31 mouse cellular contexts compared by ENCODE assay signal in the genomic region with DNA sequence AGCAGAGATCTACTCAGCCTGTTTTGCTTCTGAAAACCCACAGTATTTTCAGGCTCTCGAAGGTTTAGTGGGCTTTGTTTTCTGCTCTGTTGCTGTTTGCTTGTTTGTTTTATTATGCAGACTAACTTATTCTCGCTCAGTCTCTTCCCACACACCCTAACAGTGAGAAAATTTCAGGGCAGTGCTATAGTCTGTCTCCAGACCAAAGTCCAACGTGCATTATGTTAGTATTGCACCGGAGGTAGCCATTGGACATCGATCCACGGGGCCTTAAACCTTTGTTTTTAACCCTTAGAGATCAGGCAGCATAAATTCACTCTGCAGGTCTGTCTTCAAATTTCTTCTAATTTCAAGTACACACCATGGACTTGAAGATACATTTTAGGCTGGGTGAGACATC. TPM values are rescaled to one million over a fixed set of nuclear protein-coding genes. Genes with fewer than 3 reads are reported as not detected.
DNase-seq lines count a peak whose midpoint lies in the region; ATAC-seq and TF ChIP-seq lines count a peak whose summit lies in the region.
"Had no signal": no experiment of that assay in that cellular context is flagged by ENCODE, and none has a peak within 500 bp of the region (broad histone marks: within the 10 kb centered on the region; RNA-seq: fewer than 3 reads in every experiment).

No protein-coding gene starts in this region.

- no peak overlapping the region for H3K9ac ChIP-seq in heart, embryonic 13.5 days
- H3K9ac ChIP-seq in intestine, postnatal 0 days (ENCODE audit: low read depth, low read length): no peak overlapping the region
- H3K9ac ChIP-seq in liver, postnatal 0 days (replicated peaks): no peak overlapping the region
- H3K9ac ChIP-seq: forebrain, embryonic 15.5 days; heart, embryonic 15.5 days; hindbrain, embryonic 15.5 days; kidney, embryonic 15.5 days had no signal

- TF ChIP-seq EP300 in liver, postnatal 0 days (IDR thresholded peaks at IDR 0.05; ENCODE audit: low read depth): no peak

- no peaks in the 10 kb centered on the region; the same call in 1 of the 2 replicates for H3K36me3 ChIP-seq in heart, embryonic 13.5 days
- no peaks in the 10 kb centered on the region; the same call in 1 of the 2 replicates for H3K36me3 ChIP-seq in intestine, postnatal 0 days (ENCODE audit: control insufficient read depth, insufficient read depth)
- no peaks in the 10 kb centered on the region for H3K36me3 ChIP-seq in liver, postnatal 0 days (replicated peaks; ENCODE audit: insufficient read depth, low read length)
- H3K36me3 ChIP-seq: heart, embryonic 15.5 days; kidney, embryonic 15.5 days had no signal

- no peaks in the 10 kb centered on the region for H3K27me3 ChIP-seq in heart, embryonic 13.5 days (replicated peaks)
- no peaks in the 10 kb centered on the region for H3K27me3 ChIP-seq in intestine, postnatal 0 days (replicated peaks; ENCODE audit: control insufficient read depth, insufficient read depth, low read length)
- H3K27me3 ChIP-seq in liver, postnatal 0 days (ENCODE audit: insufficient read depth, low read length): no peaks in the 10 kb centered on the region
- H3K27me3 ChIP-seq: forebrain, embryonic 15.5 days; heart, embryonic 15.5 days; hindbrain, embryonic 15.5 days; kidney, embryonic 15.5 days had no signal

- ATAC-seq in heart, embryonic 13.5 days (ENCODE audit: extremely low read depth, insufficient number of reproducible peaks, low FRiP score, low TSS enrichment): no peak
- ATAC-seq in intestine, postnatal 0 days: peak; percentile 82
- no peak for ATAC-seq in liver, postnatal 0 days
- ATAC-seq: CD4-positive, CD25-positive, alpha-beta regulatory T cell, adult 4 months; forebrain, embryonic 15.5 days; lung, postnatal 0 days had no signal

- DNase-seq in heart, adult 11 months: no peak
- DNase-seq in liver, postnatal 0 days: no peak
- DNase-seq in cerebellum, postnatal 14 days: no peak
- DNase-seq in gastrocnemius, postnatal 36 days: no peak
- DNase-seq: adrenal gland, postnatal 25 days; cerebellum, adult 9-10 months; heart, postnatal 4 days; kidney, adult 11 months; kidney, postnatal 4 days; layer of hippocampus, adult 9-11 months; right cerebral cortex, postnatal 14 days; spleen, adult 18-20 months; thymus, postnatal 14 days had no signal

- H3K4me1 ChIP-seq in heart, embryonic 13.5 days: peaks cover 30% of the 10 kb centered on the region
- H3K4me1 ChIP-seq in cortical plate, adult 2 months (ENCODE audit: control insufficient read depth, insufficient read depth, low read length): peaks cover 8% of the 10 kb centered on the region
- H3K4me1 ChIP-seq in intestine, postnatal 0 days (replicated peaks; ENCODE audit: control insufficient read depth, insufficient read depth, low read length): peaks cover 6% of the 10 kb centered on the region; the same call in 1 of the 2 replicates
- peaks cover 18% of the 10 kb centered on the region for H3K4me1 ChIP-seq in liver, postnatal 0 days (ENCODE audit: insufficient read depth)
- H3K4me1 ChIP-seq: embryonic facial prominence, embryonic 10.5 days; forebrain, embryonic 15.5 days; hindbrain, embryonic 15.5 days; kidney, embryonic 15.5 days; limb, embryonic 10.5 days had no signal

- H3K4me2 ChIP-seq in heart, embryonic 13.5 days: peak overlapping the region; percentile 45; the same call in 1 of the 2 replicates
- peak overlapping the region; percentile 21 for H3K4me2 ChIP-seq in intestine, postnatal 0 days (replicated peaks; ENCODE audit: low read depth)
- H3K4me2 ChIP-seq in liver, postnatal 0 days (ENCODE audit: low read depth, low read length): 0 out of 2 replicates have a peak overlapping the region, but pooled peaks have one; percentile 1
- H3K4me2 ChIP-seq: forebrain, embryonic 15.5 days; heart, embryonic 15.5 days; hindbrain, embryonic 15.5 days; kidney, embryonic 15.5 days had no signal

- no peak for TF ChIP-seq POLR2A in cortical plate, adult 2 months (IDR thresholded peaks at IDR 0.05; ENCODE audit: extremely low read depth, insufficient read depth, low read length)

- no peak overlapping the region for H3K4me3 ChIP-seq in heart, embryonic 13.5 days
- H3K4me3 ChIP-seq in cortical plate, adult 2 months (ENCODE audit: insufficient read depth, low read length): no peak overlapping the region
- H3K4me3 ChIP-seq in intestine, postnatal 0 days (ENCODE audit: low read depth, low read length): no peak overlapping the region
- no peak overlapping the region for H3K4me3 ChIP-seq in liver, postnatal 0 days (ENCODE audit: low read depth, low read length)
- H3K4me3 ChIP-seq: embryonic facial prominence, embryonic 10.5 days; forebrain, embryonic 15.5 days; heart, embryonic 15.5 days; hindbrain, embryonic 15.5 days; kidney, embryonic 15.5 days; left cerebral cortex, adult 2 months; limb, embryonic 10.5 days; midbrain, embryonic 10.5 days had no signal

- intact Hi-C loops in gastrocnemius, postnatal 36 days (cut with DNase I): no loop called here

- H3K27ac ChIP-seq in heart, embryonic 13.5 days (replicated peaks): no peak overlapping the region
- H3K27ac ChIP-seq in cortical plate, adult 2 months (ENCODE audit: insufficient read depth, low read length): peak overlapping the region; percentile 31; the same call in 1 of the 2 replicates
- no peak overlapping the region for H3K27ac ChIP-seq in intestine, postnatal 0 days (ENCODE audit: low read depth, low read length)
- H3K27ac ChIP-seq in liver, postnatal 0 days (ENCODE audit: low read depth): no peak overlapping the region
- H3K27ac ChIP-seq: embryonic facial prominence, embryonic 10.5 days; forebrain, embryonic 15.5 days; heart, embryonic 15.5 days; hindbrain, embryonic 15.5 days; kidney, embryonic 15.5 days; left cerebral cortex, adult 2 months; limb, embryonic 10.5 days; macrophage; midbrain, embryonic 10.5 days had no signal

- WGBS in heart, embryonic 13.5 days: 80% methylated on average over 6 of the region's 6 CpGs
- WGBS in intestine, postnatal 0 days: 35% methylated on average over 6 of the region's 6 CpGs
- 62% methylated on average over 6 of the region's 6 CpGs for WGBS in liver, postnatal 0 days (ENCODE audit: insufficient replicate concordance)

- TF ChIP-seq CTCF in cortical plate, adult 2 months (IDR thresholded peaks at IDR 0.05; ENCODE audit: extremely low read depth, insufficient read depth, low read length): no peak
- no peak for TF ChIP-seq CTCF in intestine, postnatal 0 days (IDR thresholded peaks at IDR 0.05; ENCODE audit: low read depth)
- no peak for TF ChIP-seq CTCF in liver, postnatal 0 days (IDR thresholded peaks at IDR 0.05; ENCODE audit: low read depth)

- no peaks in the 10 kb centered on the region for H3K9me3 ChIP-seq in heart, embryonic 13.5 days
- no peaks in the 10 kb centered on the region for H3K9me3 ChIP-seq in intestine, postnatal 0 days (ENCODE audit: control insufficient read depth)
- no peaks in the 10 kb centered on the region for H3K9me3 ChIP-seq in liver, postnatal 0 days (ENCODE audit: low read length)
- H3K9me3 ChIP-seq: embryonic facial prominence, embryonic 10.5 days; forebrain, embryonic 15.5 days; heart, embryonic 15.5 days; hindbrain, embryonic 15.5 days; kidney, embryonic 15.5 days; limb, embryonic 10.5 days; midbrain, embryonic 10.5 days had no signal

RNA-seq across cellular contexts. Expression of gene Gm10645, which starts 50.5 kb away (rescaled TPM):
- polyA plus RNA-seq in heart, embryonic 13.5 days (2015; fragmentation: Nextera tagmentation; extraction: Ambion mirVana): 0.64 and 0.80 TPM in 2 replicates
- 2.9 and 3.4 TPM in 2 replicates for polyA plus RNA-seq in cortical plate, adult 2 months (2012; rRNA removed)
- 0.77 and 1.5 TPM in 2 replicates for polyA plus RNA-seq in intestine, postnatal 0 days (2015; fragmentation: Nextera tagmentation; extraction: Ambion mirVana)
- 0.29 and 0.30 TPM in 2 replicates for polyA plus RNA-seq in liver, postnatal 0 days (2015; fragmentation: Nextera tagmentation; extraction: Ambion mirVana)
- not detected for total RNA-seq in gastrocnemius, postnatal 36 days (2021)
- total RNA-seq: adrenal gland, postnatal 25 days; common myeloid progenitor, adult 5-6 weeks; gastrocnemius, adult 8-10 months; granulocyte monocyte progenitor cell, adult 5-6 weeks; liver, adult 2 months had no signal
- polyA plus RNA-seq: CD4-positive, CD25-positive, alpha-beta regulatory T cell, adult 4 months had no signal

RNA-seq across cellular contexts. Expression of gene Tbc1d9, which starts 51.4 kb away (rescaled TPM):
- 0.79 and 0.96 TPM in 2 replicates for polyA plus RNA-seq in heart, embryonic 13.5 days (2015; fragmentation: Nextera tagmentation; extraction: Ambion mirVana)
- 49.2 and 49.9 TPM in 2 replicates for polyA plus RNA-seq in cortical plate, adult 2 months (2012; rRNA removed)
- 1.7 TPM in 2 replicates for polyA plus RNA-seq in intestine, postnatal 0 days (2015; fragmentation: Nextera tagmentation; extraction: Ambion mirVana)
- polyA plus RNA-seq in liver, postnatal 0 days (2015; fragmentation: Nextera tagmentation; extraction: Ambion mirVana): 0.41 TPM in 2 replicates
- under 1 TPM; 0.62 to 0.66 TPM for total RNA-seq in gastrocnemius, postnatal 36 days (2021)

Comparison
In these comparisons a context has a peak if more than half of its experiments do, and no peak if none do; other contexts are left out.
1. RNA of gene Tbc1d9, which starts 51.4 kb away (polyA plus RNA-seq): 49.2 to 49.9 TPM in cortical plate, adult 2 months; 1.7 TPM in intestine, postnatal 0 days, 0.79 to 0.96 TPM in heart, embryonic 13.5 days and 0.41 TPM in liver, postnatal 0 days; every median in the first group is over 10 times any median in the second.
2. Peak in every context shown above with its lines, with median percentiles within 50 percentile points of each other: H3K4me2 ChIP-seq.